Mouse (Mus musculus): ENCODE measurements around the gene Krt42.
"Not testable (repeated sequence)": the region's sequence is repeated elsewhere in the genome, so short reads cannot be mapped to it uniquely, and the experiment has no call there.

Krt42 gene

GRCm38 (mm10) chr11:100269821-100270332, at the start of gene Krt42:
Gene Krt42, minus strand, starts transcription at chr11:100269871.
- no peak for DNase-seq

DNA sequence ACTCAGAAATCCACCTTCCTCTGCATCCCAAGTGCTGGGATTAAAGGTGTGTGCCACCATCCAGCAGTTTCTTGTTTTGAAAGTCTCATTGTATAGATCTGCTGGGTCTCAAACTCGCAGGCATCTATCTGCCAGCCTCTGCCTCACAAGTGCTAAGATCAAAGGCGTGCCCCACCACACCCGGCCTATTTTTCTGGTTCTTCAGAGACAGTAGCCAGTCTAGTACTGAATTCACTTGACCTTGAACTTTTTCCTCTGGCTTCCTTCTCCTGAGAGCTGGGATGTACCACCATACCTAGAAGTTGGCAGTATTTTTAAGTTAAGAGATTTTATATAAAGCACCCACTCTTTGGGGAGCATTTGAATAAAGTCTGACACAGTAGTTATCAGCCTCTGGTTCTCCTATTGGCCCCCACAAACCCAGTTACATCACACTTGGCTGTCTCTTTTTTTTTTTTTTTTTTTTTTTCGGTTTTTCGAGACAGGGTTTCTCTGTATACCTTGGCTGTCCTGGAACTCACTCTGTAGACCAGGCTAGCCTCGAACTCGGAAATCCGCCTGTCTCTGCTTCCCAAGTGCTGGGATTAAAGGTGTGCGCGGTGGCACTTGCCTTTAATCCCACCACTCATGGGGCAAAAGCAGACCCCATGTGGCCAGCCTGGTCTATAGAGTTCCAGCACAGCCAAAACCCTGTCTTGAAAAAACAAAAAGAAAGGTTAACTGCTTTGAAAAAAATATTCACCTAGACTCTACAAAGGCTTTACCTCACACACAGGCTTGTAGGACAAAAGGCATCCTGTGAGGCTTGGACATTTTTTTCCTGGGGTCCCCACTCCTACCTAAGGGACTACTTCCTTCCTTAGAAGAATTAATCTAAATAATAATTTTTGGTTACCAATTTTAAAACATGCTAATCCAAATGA, 49.1 kb upstream of the Krt42 start:
- peak; percentile 70 for DNase-seq

DNA sequence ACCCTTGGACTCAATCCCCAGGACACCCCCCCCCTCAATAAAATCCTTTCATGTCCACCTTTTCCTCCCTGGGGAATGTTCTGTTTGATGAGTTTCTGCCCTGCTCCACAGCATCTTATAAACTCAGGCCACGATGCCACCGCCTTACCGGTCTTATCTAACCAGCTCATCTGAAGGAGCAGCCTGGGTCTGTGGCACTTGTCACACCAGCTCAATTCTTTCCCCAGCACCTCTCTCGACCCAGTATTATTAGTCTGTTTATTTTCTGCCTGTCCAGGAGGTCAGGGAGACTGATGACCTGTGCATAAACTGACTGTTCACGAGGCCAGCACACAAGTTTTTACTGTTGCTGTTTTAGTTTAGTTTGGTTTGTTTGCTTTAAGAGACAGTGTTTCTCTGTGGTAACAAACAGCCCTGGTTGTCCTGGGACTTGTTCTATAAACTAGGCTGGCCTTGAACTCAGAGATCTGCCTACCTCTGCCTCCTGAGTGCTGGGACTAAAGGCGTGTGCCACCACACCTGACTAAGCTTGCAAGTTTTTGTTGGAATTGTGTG, 48.2 kb upstream of the Krt42 start:
- peak; percentile 47 for DNase-seq

DNA sequence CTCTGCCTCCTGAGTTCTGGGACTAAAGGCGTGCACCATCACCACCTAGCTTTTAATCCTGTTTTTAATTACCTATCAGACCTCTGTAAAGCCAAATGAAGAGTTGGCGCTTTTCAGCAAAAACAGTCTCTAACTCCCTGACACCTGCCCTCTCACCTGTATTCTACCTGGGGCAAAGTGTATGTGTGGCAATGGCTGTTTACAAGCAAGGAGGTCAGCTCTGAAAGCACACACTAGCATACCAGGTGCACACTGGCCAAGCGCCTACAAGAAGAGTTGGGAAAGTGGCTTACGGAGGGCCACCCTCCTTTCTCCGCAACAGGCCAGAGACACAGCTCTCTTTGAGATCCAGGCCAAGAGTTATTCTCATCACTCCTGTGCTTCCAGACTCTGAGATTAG, 45.8 kb upstream of the Krt42 start:
- DNase-seq, result no peak

- DNase-seq, result no peak
Measured at GRCm38 (mm10) chr11:100313424-100313823, 43.8 kb upstream of the Krt42 start.

DNA sequence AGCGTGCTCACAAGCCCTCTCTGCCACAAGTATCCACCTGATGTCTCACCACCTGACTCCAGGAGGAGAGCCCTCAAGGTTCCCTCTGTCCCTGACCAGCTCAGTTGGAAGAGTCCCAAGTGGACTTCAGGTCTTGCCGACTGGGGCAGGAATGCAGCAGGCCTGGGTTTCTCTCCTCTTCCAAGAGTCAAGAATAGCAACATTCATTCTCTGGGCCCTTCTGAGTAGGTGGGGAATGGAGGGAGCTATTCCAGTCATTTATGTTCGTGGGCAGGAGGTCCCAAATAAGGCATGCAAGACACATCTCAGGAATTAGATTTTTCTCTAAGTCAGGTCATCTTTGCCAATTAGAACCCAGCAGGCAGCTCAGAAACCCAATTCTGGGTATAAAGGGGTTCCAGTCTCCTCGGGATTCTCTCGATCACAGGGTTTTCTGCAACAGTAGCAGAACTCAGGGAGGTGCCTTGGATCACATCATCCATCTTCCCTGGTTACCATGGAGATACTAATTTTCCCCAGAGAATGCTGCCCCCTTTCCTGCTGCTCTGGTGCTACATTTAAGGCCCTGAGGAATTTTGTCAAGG, 42.5 kb upstream of the Krt42 start:
- DNase-seq, result no peak

DNA sequence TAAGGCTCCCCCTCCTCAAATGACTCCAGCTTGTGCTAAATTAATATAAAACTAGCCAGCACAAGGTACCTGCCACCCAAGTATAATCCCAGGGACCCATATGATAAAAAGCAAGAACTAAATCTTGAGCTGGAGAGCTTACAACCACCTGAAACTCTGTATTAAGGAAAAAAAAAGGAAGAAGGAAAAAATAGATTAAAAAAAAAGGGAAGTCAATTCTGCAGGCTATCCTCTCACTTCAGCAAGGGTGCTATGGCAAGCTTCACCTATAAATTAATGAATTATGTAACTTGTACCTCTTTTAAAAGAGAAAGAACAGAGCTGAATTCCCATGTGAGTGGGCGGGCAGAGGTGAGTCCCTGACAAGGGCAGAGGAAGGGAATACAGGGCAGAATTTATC, 42.0 kb upstream of the Krt42 start:
- no peak for DNase-seq

DNA sequence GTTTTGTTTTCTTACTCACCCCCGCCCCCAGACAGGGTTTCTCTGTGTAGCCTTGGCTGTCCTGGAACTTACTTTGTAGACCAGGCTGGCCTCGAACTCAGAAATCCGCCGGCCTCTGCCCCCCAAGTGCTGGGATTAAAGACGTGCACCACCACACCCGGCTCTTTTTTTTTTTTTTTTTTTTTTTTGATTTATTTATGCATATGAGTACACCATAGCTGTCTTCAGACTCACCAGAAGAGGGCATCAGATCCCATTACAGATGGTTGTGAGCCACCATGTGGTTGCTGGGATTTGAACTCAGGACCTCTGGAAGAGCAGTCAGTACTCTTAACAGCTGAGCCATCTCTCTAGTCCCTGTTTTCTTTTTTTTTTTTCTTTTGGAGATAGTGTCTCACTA, 39.0 kb upstream of the Krt42 start:
- not testable (repeated sequence) for DNase-seq

GRCm38 (mm10) chr11:100307900-100308299, 38.2 kb upstream of the Krt42 start:
- no peak for DNase-seq

- DNase-seq, result no peak
Measured at GRCm38 (mm10) chr11:100301292-100301691, 31.6 kb upstream of the Krt42 start.

GRCm38 (mm10) chr11:100300293-100300692, 30.6 kb upstream of the Krt42 start:
- DNase-seq, result no peak

DNA sequence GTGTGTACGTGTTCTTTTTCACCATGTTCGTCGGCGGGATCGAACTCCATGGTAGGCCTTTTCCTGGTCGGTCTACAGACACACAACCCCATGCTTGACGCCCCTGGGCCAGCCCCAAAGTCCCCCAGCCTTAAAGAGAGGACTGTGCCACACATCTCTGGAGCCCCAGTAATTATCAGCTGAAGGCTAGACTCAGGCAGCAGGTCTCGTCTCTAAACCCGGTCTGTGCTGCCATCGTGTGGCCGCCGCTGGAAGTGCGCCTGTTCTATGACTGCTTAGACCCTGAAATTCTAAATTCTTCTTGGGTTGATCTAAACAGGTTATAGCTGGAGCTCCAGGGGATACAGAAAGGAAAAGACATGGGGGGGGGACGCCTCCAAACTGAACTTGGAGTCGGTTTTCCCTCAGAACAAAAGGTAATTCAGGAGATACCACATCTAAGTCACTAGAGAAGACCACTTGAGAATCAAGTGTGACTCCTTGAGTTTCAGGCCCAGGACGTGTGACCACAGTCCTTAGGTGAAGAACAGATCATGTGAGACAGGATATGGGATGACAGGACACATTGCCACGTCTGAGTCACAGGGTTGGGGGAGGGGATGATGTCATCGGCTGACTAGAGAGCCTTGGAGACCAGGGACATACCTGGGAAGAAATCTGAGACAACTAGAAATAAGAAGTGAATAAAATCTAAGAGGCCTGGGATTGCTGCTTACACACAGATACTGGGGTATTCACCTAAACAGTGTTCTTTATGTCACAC, 28.8 kb upstream of the Krt42 start:
- DNase-seq, result peak; percentile 72

DNA sequence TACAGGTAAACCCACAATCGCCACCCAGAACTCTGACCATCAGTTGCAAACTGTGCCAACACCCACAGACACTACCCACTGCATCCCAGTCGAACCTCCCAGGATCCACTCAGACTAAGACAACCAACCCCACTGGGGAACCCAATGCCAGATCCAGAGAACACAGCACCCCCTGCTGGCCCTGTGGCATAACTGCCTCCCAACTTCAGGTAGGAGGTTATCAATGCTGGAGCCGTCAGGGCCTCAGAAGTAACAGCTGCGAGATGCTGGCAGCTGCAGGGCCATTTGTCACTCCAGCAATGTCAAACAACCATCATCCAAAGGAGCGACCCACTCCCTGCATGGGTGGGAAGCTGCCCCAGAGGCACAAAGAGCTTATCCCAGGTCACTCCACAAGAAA, 28.1 kb upstream of the Krt42 start:
- DNase-seq, result no peak

DNA sequence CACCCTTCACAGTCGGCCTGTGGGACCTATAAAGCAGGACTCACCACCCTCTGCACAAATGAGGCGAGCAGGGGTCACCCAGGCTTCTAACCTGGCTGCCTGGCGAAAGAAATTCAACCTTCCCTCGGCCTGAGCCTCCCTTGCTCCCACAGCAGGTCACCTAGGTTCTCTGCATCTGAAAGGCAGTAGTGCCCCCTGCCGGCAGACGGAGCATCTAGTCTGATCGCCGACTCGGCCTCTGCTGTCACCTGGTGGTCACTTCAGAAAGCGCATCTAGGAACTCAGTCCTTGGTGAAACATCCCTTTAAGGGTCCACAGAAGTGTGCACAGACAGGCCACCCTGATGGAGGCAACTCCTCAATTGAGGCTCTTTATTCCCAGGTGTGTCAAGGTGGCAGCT, 25.6 kb upstream of the Krt42 start:
- DNase-seq, result peak; percentile 59

GRCm38 (mm10) chr11:100292884-100293283, 23.2 kb upstream of the Krt42 start:
- DNase-seq, result no peak

DNA sequence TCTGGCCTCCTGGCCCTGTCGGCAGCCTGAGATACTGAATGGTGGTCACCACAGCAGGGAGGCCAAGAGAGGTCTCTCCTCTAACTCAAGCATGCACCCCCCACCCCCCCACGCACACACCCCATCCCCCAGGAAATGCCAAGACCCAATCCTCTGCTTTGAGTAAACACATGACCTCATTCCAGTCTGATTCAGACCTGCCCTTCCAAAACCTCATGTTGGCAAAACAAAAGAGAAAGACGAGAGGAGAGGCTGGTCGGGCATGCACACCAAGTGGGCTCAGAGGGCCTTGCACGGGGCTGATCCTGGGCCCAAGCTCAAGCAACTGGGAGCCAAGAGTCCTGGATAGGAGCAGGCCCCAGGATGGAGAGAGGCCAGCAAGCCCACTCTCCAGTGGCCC, 20.6 kb upstream of the Krt42 start:
- DNase-seq, result no peak

GRCm38 (mm10) chr11:100288942-100289341, 19.3 kb upstream of the Krt42 start:
- no peak for DNase-seq

DNA sequence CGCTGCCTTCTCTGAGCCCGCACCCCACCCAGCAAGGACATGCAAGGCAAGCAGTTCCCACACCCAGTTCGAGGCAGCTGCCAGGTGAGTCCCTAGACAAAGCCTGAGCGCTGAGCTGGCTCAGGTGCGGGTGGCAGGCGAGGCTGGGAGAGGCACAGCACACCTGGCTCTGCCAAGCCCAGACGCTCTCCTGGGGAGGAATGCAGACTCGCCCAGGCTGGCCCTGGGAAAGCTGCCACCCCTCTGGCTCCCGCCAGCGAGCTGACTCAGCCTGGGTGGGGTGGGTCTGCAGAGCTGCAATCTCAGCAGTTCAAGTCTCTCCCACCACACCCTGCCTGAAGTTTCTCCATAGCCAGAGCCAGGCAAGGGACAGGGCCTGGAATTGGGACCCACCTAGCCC, 17.4 kb upstream of the Krt42 start:
- no peak for DNase-seq

- no peak for DNase-seq
Measured at GRCm38 (mm10) chr11:100284988-100285387, 15.3 kb upstream of the Krt42 start.

DNA sequence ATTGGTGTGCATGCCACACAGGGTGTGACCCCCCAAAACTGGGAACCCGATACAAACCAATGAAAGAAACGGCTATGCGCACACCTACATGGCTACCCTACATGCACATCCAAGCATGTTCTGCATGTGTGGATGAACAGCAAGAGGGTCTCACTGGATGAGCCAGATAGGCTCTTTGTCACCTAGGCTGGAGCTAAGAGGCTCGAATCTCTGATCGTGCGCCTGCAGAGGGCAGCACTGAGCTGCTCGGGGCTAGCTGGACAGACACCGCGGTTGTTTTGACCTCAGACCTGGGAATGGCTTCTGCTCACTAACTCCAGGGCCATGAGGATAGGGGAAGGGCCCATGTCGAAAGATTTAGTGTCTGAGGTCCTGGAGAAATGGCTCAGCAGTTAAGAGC, 12.9 kb upstream of the Krt42 start:
- DNase-seq, result peak; percentile 36

DNA sequence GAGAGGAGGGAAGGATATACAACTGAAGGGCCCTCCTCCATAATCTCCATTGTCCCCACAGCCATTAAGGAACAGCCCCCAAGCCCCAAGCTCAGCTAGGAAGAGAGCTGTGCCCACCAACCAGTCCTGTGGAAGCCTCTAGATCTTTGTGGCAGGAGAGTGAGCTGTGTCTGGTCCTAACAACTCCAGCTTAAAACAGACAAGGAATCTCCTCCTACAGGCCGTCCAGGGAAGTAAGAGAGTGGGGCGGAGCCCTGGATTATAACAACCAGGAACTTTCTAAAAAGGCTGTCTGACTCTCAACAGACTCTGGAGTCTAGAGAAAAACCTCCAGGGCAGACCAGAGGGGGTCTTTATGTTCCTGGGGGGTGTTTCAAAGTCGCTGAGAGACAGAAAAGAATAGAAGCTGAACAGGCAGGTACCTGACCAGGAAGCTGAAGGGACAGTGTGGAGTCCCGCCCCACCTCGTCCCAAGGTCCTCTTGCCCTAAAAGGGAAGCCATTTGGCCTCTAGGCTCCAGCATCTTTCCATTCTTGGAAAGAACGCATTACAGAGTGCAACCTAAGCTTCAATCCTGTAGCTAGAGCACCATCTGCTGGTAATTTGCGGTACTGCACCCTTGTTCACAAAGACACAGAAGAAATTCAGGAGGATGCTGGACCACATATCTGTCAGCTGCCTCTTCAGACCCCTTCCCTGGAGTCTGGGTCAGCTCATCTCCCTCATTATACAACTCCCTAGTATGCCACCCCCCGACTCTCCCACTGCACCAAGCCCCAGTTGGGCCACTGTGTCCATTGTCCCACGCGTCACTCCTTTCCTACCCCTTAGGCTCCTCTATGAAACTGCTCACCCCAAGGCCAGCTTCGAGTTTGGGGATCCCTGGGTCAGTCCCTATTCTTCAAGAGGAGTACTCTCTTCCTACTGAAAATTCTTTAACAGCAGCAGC, 12.2 kb upstream of the Krt42 start:
- peak; percentile 58 for DNase-seq

DNA sequence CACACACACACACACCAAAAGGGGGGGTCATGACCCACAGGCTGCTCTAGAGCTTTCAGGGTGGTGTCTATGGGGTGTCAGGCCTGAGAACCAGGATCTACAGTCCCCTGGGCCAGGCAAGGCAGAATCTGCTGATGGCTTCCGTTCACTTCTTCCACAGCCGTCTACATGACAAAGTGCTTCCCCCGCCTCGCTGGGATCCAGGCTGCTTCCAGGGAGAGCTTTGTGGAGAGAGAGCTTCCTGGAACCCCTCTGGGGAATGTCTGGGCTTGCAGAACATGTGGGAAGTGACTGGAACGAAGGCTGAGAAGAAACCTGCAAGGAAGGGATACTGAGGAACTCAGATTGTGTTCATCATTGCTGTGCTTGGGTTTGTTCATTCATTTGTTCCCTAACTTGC, 9.1 kb upstream of the Krt42 start:
- DNase-seq, result no peak

Data from cerebellum, adult 9-11 months (tissue).